Mouse (Mus musculus): Measurements from ENCODE around the gene Pds5b. TPM values are rescaled to one million over a fixed set of nuclear protein-coding genes. Genes with fewer than 3 reads are reported as not detected.
A peak's percentile ranks its signal among the peaks of the same experiment; 100 is the strongest.
"Not testable (repeated sequence)": the region's sequence is repeated elsewhere in the genome, so short reads cannot be mapped to it uniquely, and the experiment has no call there.

Gene Pds5b
- polyA plus RNA-seq, 1 experiment from 2014 or later: 31.8 TPM

GRCm38 (mm10) chr5:150713431-150713830 is 39.9 kb downstream of the Pds5b start:
- no peaks in the 10 kb centered on the region for H3K27me3 ChIP-seq (replicated peaks; ENCODE audit: control insufficient read depth, insufficient read depth, low read length)
- no peak overlapping the region for H3K9ac ChIP-seq (ENCODE audit: low read length)
- no peak overlapping the region for H3K4me3 ChIP-seq (ENCODE audit: low read depth, low read length)
- DNase-seq (ENCODE audit: low spot score) (peak; percentile 1), ATAC-seq (no peak)
- no peak overlapping the region for H3K4me2 ChIP-seq (ENCODE audit: low read length)
- no peaks in the 10 kb centered on the region for H3K4me1 ChIP-seq (ENCODE audit: control insufficient read depth, insufficient read depth, low read length)
- no peak overlapping the region for H3K27ac ChIP-seq (ENCODE audit: low read depth, low read length)
- H3K9me3 ChIP-seq (replicated peaks; ENCODE audit: control insufficient read depth, low read length): no peaks in the 10 kb centered on the region
- H3K36me3 ChIP-seq (ENCODE audit: control insufficient read depth, insufficient read depth, low read length): no peaks in the 10 kb centered on the region

- no peak overlapping the region for H3K9ac ChIP-seq (ENCODE audit: low read length)
- no peaks in the 10 kb centered on the region for H3K27me3 ChIP-seq (replicated peaks; ENCODE audit: control insufficient read depth, insufficient read depth, low read length)
- ATAC-seq: peak; percentile 66; the same call in 1 of the 2 replicates
- no peaks in the 10 kb centered on the region for H3K4me1 ChIP-seq (ENCODE audit: control insufficient read depth, insufficient read depth, low read length)
- 3% methylated on average over 4 of the region's 4 CpGs for WGBS
- peak; percentile 80 for DNase-seq (ENCODE audit: low spot score)
- H3K36me3 ChIP-seq (ENCODE audit: control insufficient read depth, insufficient read depth, low read length): 0 out of 2 replicates have a peak, but pooled peaks cover 8% of the 10 kb centered on the region
- no peaks in the 10 kb centered on the region for H3K9me3 ChIP-seq (replicated peaks; ENCODE audit: control insufficient read depth, low read length)
- no peak overlapping the region for H3K4me2 ChIP-seq (ENCODE audit: low read length)
- H3K4me3 ChIP-seq (ENCODE audit: low read depth, low read length): no peak overlapping the region
- H3K27ac ChIP-seq (ENCODE audit: low read depth, low read length): no peak overlapping the region
Observed at GRCm38 (mm10) chr5:150717775-150718174, 44.2 kb downstream of the Pds5b start.

DNA sequence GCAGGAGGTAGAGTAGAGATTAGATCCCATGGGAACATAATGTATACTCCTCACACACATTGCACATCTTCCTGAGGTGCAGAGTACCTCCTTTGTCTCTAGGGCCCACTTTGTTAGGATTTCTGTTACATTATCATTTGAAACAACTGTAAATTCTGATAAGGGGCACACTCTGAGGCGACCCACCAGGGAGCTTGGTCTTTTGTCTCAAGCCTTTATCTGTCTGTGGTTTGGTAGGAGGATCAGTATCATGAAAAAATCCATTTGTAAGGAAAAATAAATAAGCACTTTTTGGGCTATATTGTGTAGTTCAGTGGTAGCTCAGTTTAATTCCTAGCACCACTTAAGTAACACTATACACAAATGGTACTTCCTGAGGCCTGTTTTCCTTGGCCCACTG is 51.1 kb downstream of the Pds5b start:
- Histone ChIP-seq H3K9me3 (replicated peaks; ENCODE audit: control insufficient read depth, low read length) (no peaks in the 10 kb centered on the region), H3K9ac (ENCODE audit: low read length) (no peak overlapping the region), H3K27ac (ENCODE audit: low read depth, low read length) (no peak overlapping the region), H3K4me1 (ENCODE audit: control insufficient read depth, insufficient read depth, low read length) (no peaks in the 10 kb centered on the region), H3K4me3 (ENCODE audit: low read depth, low read length) (no peak overlapping the region), H3K36me3 (ENCODE audit: control insufficient read depth, insufficient read depth, low read length) (peaks cover 29% of the 10 kb centered on the region), H3K27me3 (replicated peaks; ENCODE audit: control insufficient read depth, insufficient read depth, low read length) (no peaks in the 10 kb centered on the region), H3K4me2 (ENCODE audit: low read length) (no peak overlapping the region)
- ATAC-seq (no peak), DNase-seq (ENCODE audit: low spot score) (no peak)
- WGBS: 88% methylated on average over 1 of the region's 1 CpGs

DNA sequence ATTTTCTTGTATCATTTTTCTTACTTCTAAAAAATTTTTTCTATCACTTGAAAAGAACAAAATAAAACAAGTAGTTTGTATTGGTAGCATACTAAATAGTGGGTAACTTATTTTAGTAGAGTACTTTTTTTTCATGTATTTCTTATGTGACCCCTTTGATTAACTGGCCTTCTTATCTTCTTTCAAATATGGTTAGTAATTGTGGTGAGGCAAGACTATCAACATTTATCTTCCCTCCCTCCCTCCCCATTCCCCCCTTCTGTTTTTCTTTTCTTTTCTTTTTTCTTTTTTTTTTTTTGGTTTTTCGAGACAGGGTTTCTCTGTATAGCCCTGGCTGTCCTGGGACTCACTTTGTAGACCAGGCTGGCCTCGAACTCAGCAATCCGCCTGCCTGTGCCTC is 63.5 kb downstream of the Pds5b start:
- 97% methylated on average over 3 of the region's 3 CpGs for WGBS
- not testable (repeated sequence) for H3K4me3 ChIP-seq (ENCODE audit: low read depth, low read length); H3K27me3 ChIP-seq (replicated peaks; ENCODE audit: control insufficient read depth, insufficient read depth, low read length); H3K4me1 ChIP-seq (ENCODE audit: control insufficient read depth, insufficient read depth, low read length); DNase-seq (ENCODE audit: low spot score); H3K27ac ChIP-seq (ENCODE audit: low read depth, low read length); H3K9ac ChIP-seq (ENCODE audit: low read length); H3K4me2 ChIP-seq (ENCODE audit: low read length); ATAC-seq; H3K9me3 ChIP-seq (replicated peaks; ENCODE audit: control insufficient read depth, low read length)
- peaks cover 30% of the 10 kb centered on the region for H3K36me3 ChIP-seq (ENCODE audit: control insufficient read depth, insufficient read depth, low read length)

DNA sequence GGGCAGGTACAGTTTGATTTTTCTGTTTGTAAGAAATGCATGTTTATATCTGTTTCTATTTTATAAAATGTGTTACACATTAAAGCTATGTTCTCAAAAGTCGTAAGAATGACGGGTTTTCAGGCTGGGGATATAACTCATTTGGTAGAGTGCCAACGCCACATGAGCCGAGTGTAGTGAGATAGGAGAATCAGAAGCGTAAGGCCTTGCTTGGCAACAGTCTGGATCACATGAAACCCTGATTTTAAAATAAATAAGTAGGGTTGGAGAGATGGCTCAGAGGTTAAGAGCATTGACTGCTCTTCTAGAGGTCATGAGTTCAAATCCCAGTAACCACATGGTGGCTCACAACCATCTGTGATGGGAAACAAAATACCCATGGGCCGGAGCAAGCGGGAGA is 65.8 kb downstream of the Pds5b start:
- H3K9me3 ChIP-seq (replicated peaks; ENCODE audit: control insufficient read depth, low read length): no peaks in the 10 kb centered on the region
- no peaks in the 10 kb centered on the region for H3K4me1 ChIP-seq (ENCODE audit: control insufficient read depth, insufficient read depth, low read length)
- no peak for ATAC-seq
- H3K4me3 ChIP-seq (ENCODE audit: low read depth, low read length): no peak overlapping the region
- WGBS: 87% methylated on average over 7 of the region's 7 CpGs
- no peaks in the 10 kb centered on the region for H3K27me3 ChIP-seq (replicated peaks; ENCODE audit: control insufficient read depth, insufficient read depth, low read length)
- H3K9ac ChIP-seq (ENCODE audit: low read length): no peak overlapping the region
- no peak overlapping the region for H3K27ac ChIP-seq (ENCODE audit: low read depth, low read length)
- peak; percentile 4 for DNase-seq (ENCODE audit: low spot score)
- no peak overlapping the region for H3K4me2 ChIP-seq (ENCODE audit: low read length)
- H3K36me3 ChIP-seq (ENCODE audit: control insufficient read depth, insufficient read depth, low read length): peaks cover 27% of the 10 kb centered on the region

DNA sequence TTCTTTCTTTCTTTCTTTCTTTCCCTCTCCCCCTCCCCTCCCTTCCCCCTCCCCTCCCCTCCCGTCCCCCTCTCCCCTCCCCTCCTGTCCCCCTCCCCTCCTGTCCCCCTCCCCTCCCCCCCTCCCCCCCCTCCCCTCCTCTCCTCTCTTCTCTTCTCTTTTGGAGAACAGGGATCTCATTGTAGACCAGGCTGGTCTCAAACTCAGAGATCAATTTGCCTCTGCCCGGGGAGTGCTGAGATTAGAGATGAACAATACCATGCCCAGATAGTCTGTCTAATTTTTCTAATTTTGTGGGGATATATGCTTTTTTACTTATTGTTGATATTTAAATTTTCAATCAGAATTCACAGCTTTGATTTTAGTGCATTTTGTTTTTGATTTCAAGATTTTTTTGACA is 67.1 kb downstream of the Pds5b start:
- no peak overlapping the region for H3K27ac ChIP-seq (ENCODE audit: low read depth, low read length)
- no peaks in the 10 kb centered on the region for H3K4me1 ChIP-seq (ENCODE audit: control insufficient read depth, insufficient read depth, low read length)
- peaks cover 23% of the 10 kb centered on the region for H3K36me3 ChIP-seq (ENCODE audit: control insufficient read depth, insufficient read depth, low read length)
- no peak overlapping the region for H3K9ac ChIP-seq (ENCODE audit: low read length)
- H3K27me3 ChIP-seq (replicated peaks; ENCODE audit: control insufficient read depth, insufficient read depth, low read length): no peaks in the 10 kb centered on the region
- no peak overlapping the region for H3K4me3 ChIP-seq (ENCODE audit: low read depth, low read length)
- no peaks in the 10 kb centered on the region for H3K9me3 ChIP-seq (replicated peaks; ENCODE audit: control insufficient read depth, low read length)
- ATAC-seq (no peak), DNase-seq (ENCODE audit: low spot score) (no peak)
- H3K4me2 ChIP-seq (ENCODE audit: low read length): no peak overlapping the region
- WGBS: 6% methylated on average over 1 of the region's 2 CpGs

- H3K4me1 ChIP-seq (ENCODE audit: control insufficient read depth, insufficient read depth, low read length): no peaks in the 10 kb centered on the region
- H3K27me3 ChIP-seq (replicated peaks; ENCODE audit: control insufficient read depth, insufficient read depth, low read length): no peaks in the 10 kb centered on the region
- H3K4me2 ChIP-seq (ENCODE audit: low read length): no peak overlapping the region
- DNase-seq (ENCODE audit: low spot score): no peak
- H3K27ac ChIP-seq (ENCODE audit: low read depth, low read length): no peak overlapping the region
- no peaks in the 10 kb centered on the region for H3K9me3 ChIP-seq (replicated peaks; ENCODE audit: control insufficient read depth, low read length)
- WGBS: 90% methylated on average over 5 of the region's 5 CpGs
- peaks cover 33% of the 10 kb centered on the region for H3K36me3 ChIP-seq (ENCODE audit: control insufficient read depth, insufficient read depth, low read length)
- H3K4me3 ChIP-seq (ENCODE audit: low read depth, low read length): no peak overlapping the region
- no peak overlapping the region for H3K9ac ChIP-seq (ENCODE audit: low read length)
- ATAC-seq: no peak
Observed at GRCm38 (mm10) chr5:150756623-150757022, 83.1 kb downstream of the Pds5b start.

DNA sequence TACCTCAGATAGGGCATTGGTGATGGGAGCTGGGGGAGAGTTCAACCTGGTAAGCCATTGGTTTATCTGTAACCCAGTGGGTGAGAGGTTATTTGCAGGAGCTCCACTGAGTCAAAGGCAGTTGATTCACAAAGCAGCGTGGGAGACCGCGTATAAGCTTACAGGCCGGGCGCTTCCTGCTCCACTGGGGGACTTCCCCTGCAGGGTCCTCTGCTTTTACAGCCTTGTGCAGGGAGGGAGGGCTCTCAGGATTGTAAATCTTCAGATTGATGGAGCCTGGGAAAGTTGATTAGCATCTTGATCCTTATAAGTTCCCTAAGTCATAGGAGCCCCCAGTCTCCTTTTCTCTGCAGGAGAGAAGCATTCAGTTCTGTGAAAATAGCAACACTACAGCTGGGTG is 98.9 kb downstream of the Pds5b start:
- 21% methylated on average over 5 of the region's 5 CpGs for WGBS
- Histone ChIP-seq H3K4me3 (ENCODE audit: low read depth, low read length) (no peak overlapping the region), H3K9ac (ENCODE audit: low read length) (no peak overlapping the region), H3K4me2 (ENCODE audit: low read length) (no peak overlapping the region), H3K27ac (ENCODE audit: low read depth, low read length) (no peak overlapping the region), H3K27me3 (replicated peaks; ENCODE audit: control insufficient read depth, insufficient read depth, low read length) (no peaks in the 10 kb centered on the region), H3K4me1 (ENCODE audit: control insufficient read depth, insufficient read depth, low read length) (peaks cover 2% of the 10 kb centered on the region; the same call in 1 of the 2 replicates), H3K36me3 (ENCODE audit: control insufficient read depth, insufficient read depth, low read length) (peaks cover 11% of the 10 kb centered on the region; the same call in 1 of the 2 replicates), H3K9me3 (replicated peaks; ENCODE audit: control insufficient read depth, low read length) (no peaks in the 10 kb centered on the region)
- DNase-seq (ENCODE audit: low spot score): no peak
- no peak for ATAC-seq

DNA sequence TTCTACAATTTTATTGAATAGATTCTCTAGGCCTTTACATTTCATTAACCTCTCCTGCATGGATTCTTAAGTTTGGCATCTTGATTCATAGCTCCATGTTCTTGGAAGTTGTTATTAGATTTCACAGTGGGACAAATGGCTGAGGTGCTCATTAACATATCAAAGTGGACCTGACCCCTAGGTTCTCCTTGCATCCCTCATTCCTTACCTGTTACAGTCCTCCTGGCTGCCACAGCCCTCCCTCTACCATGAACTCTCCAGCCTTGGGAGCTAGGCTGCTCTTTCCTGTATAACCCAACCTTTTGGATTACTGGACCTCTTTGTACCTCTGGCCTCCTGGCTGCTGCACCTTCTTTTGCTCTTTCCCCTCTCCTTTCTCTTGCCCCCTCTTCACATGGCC is 99.5 kb downstream of the Pds5b start:
- ATAC-seq: no peak
- no peak overlapping the region for H3K27ac ChIP-seq (ENCODE audit: low read depth, low read length)

More for the DNA sequence above, 99.5 kb downstream of the Pds5b start:
- Histone ChIP-seq H3K4me1 (ENCODE audit: control insufficient read depth, insufficient read depth, low read length) (peaks cover 2% of the 10 kb centered on the region; the same call in 1 of the 2 replicates), H3K36me3 (ENCODE audit: control insufficient read depth, insufficient read depth, low read length) (peaks cover 12% of the 10 kb centered on the region), H3K27me3 (replicated peaks; ENCODE audit: control insufficient read depth, insufficient read depth, low read length) (no peaks in the 10 kb centered on the region), H3K9ac (ENCODE audit: low read length) (no peak overlapping the region), H3K9me3 (replicated peaks; ENCODE audit: control insufficient read depth, low read length) (no peaks in the 10 kb centered on the region), H3K4me3 (ENCODE audit: low read depth, low read length) (no peak overlapping the region), H3K4me2 (ENCODE audit: low read length) (no peak overlapping the region)
- DNase-seq (ENCODE audit: low spot score): no peak

All from forebrain, embryonic 14.5 days (tissue).